In the genomic region with DNA sequence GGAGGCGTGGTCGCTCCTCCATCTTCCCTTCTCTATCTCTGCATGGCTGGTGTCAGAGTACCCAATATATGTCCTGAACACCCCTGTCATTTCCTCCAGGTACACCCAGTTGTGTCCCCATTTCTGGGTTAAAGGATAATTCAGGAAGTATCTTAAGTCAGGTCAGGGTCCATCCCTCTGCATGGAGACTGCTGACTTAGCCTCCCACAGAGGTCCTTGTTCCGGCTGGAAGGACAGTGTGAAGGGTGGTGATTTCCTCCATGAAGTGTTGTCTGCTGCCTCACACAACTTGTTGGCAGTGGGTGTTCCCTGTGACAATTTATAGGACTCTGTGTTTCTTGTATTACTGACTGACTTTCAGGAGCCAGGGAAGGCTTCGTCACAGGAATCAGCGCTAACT, we compare ENCODE assay signal across 25 mouse cellular contexts. TPM values are rescaled to one million over a fixed set of nuclear protein-coding genes. Genes with fewer than 3 reads are reported as not detected.
A peak's percentile ranks its signal among the peaks of the same experiment; 100 is the strongest.
DNase-seq lines count a peak whose midpoint lies in the region; TF ChIP-seq lines count a peak whose summit lies in the region.
"Had no signal": no experiment of that assay in that cellular context is flagged by ENCODE, and none has a peak within 500 bp of the region (broad histone marks: within the 10 kb centered on the region; RNA-seq: fewer than 3 reads in every experiment).

No protein-coding gene starts in this region.

- peak; percentile 17 for DNase-seq in gastrocnemius, adult 2 months
- no peak for DNase-seq in gastrocnemius, adult 18-20 months (ENCODE audit: low spot score)
- peak; percentile 83 for DNase-seq in kidney, adult 9 months
- DNase-seq in kidney, postnatal 36 days, result peak; percentile 61 to 73
- no peak for DNase-seq in Muller cell, postnatal 12 days (ENCODE audit: inconsistent ontology term)
- no peak for DNase-seq in adrenal gland, adult 18-20 months (ENCODE audit: low spot score in 2 of 2)
- DNase-seq: adrenal gland, postnatal 14 days; cerebellum, adult 11-12 months; cerebellum, postnatal 14 days; heart, postnatal 14 days; retina, postnatal 1 day; right cerebral cortex, postnatal 14 days; spleen, adult 18-20 months; thymus, postnatal 14 days had no signal

- H3K4me3 ChIP-seq in gastrocnemius, adult 2 months, result no peak overlapping the region
- H3K4me3 ChIP-seq in brown adipose tissue, adult 24 weeks (ENCODE audit: insufficient read depth, low read depth, low read length), result no peak overlapping the region
- H3K4me3 ChIP-seq: embryonic facial prominence, embryonic 10.5 days; embryonic facial prominence, embryonic 15.5 days; forebrain, embryonic 13.5 days; hindbrain, embryonic 10.5 days; hindbrain, embryonic 15.5 days; limb, embryonic 13.5 days; lung, embryonic 15.5 days; midbrain, embryonic 10.5 days; midbrain, embryonic 15.5 days; neural tube, embryonic 15.5 days had no signal

- intact Hi-C loops in gastrocnemius, adult 2 months (cut with DNase I), result no loop called here

- H3K27ac ChIP-seq in gastrocnemius, adult 2 months, result peak overlapping the region; percentile 61
- peak overlapping the region; percentile 13; the same call in 1 of the 2 replicates for H3K27ac ChIP-seq in brown adipose tissue, adult 24 weeks (replicated peaks; ENCODE audit: low read depth, low read length)
- H3K27ac ChIP-seq: embryonic facial prominence, embryonic 10.5 days; embryonic facial prominence, embryonic 15.5 days; forebrain, embryonic 13.5 days; hindbrain, embryonic 10.5 days; hindbrain, embryonic 15.5 days; limb, embryonic 13.5 days; lung, embryonic 15.5 days; midbrain, embryonic 10.5 days; midbrain, embryonic 15.5 days; neural tube, embryonic 15.5 days had no signal

- no peak for TF ChIP-seq CTCF in gastrocnemius, adult 2 months (IDR thresholded peaks at IDR 0.05)

- peaks cover 18% of the 10 kb centered on the region; the same call in 1 of the 2 replicates for H3K4me1 ChIP-seq in brown adipose tissue, adult 24 weeks (ENCODE audit: control insufficient read depth, insufficient read depth, insufficient read length, low read length)
- H3K4me1 ChIP-seq: forebrain, embryonic 13.5 days; midbrain, embryonic 15.5 days had no signal

RNA-seq across cellular contexts. Expression of gene Uaca, which starts 23.2 kb away (rescaled TPM):
- 100 to 1,000 TPM; 119 to 145 TPM for total RNA-seq in gastrocnemius, adult 2 months (2021)
- 100 to 1,000 TPM; 137 to 171 TPM for total RNA-seq in gastrocnemius, adult 18-20 months (2021)
- polyA plus RNA-seq in brown adipose tissue, adult 24 weeks (2012; ENCODE audit: insufficient read depth, insufficient read length, missing spikeins), result 11.8 and 13.8 TPM in 2 replicates
- 10 to 100 TPM; 29.2 to 32.0 TPM for total RNA-seq in adrenal gland, adult 18-20 months (2021)

Comparison
In these comparisons a context has a peak if more than half of its experiments do, and no peak if none do; other contexts are left out.
1. DNase-seq: peak in gastrocnemius, adult 2 months (single experiment), kidney, adult 9 months (single experiment) and kidney, postnatal 36 days (2 of 2); none in gastrocnemius, adult 18-20 months (single experiment), Muller cell, postnatal 12 days (single experiment) and adrenal gland, adult 18-20 months (0 of 2).